Mouse (Mus musculus) limb, embryonic 11.5 days (tissue): Measurements from ENCODE around the gene Ank3. TPM values are rescaled to one million over a fixed set of nuclear protein-coding genes. Genes with fewer than 3 reads are reported as not detected.
A peak's percentile ranks its signal among the peaks of the same experiment; 100 is the strongest.

ENCODE experiments used
- ATAC-seq: fragments of 200-750 bp; cut with Nextera tagmentation; 2 replicates; pipeline ENCODE4 v1.8.0; 2017; ENCODE audit warnings: low read depth; ENCODE audit not compliant: insufficient number of reproducible peaks, low FRiP score, low TSS enrichment
- DNase-seq: peaks from one replicate; pipeline ENCODE4 v3.0.0-alpha.2; 2015; ENCODE audit warnings: low spot score
- H3K27ac ChIP-seq: fragments of 300-500 bp; sonication (generic); replicated peaks from 2 replicates; pipeline ENCODE4 v1.5.1; 2014; ENCODE audit warnings: low read depth, mild to moderate bottlenecking, low read length
- H3K27me3 ChIP-seq: fragments of 300-500 bp; sonication (generic); 2 replicates; pipeline ENCODE4 v1.6.1; 2014; ENCODE audit warnings: mild to moderate bottlenecking, low read length, mixed read lengths; ENCODE audit not compliant: control insufficient read depth, insufficient read depth
- H3K36me3 ChIP-seq: fragments of 300-500 bp; sonication (generic); 2 replicates; pipeline ENCODE4 v1.6.1; 2014; ENCODE audit warnings: mild to moderate bottlenecking, low read length, moderate library complexity, mixed read lengths; ENCODE audit not compliant: control insufficient read depth, insufficient read depth
- H3K4me1 ChIP-seq: fragments of 300-500 bp; sonication (generic); 2 replicates; pipeline ENCODE4 v1.6.1; 2014; ENCODE audit warnings: low read length, mixed read lengths; ENCODE audit not compliant: control insufficient read depth, insufficient read depth
- H3K4me2 ChIP-seq: fragments of 300-500 bp; sonication (generic); 2 replicates; pipeline ENCODE4 v1.6.1; 2014; ENCODE audit warnings: low read depth, mild to moderate bottlenecking, moderate library complexity; ENCODE audit not compliant: severe bottlenecking
- H3K4me3 ChIP-seq: fragments of 300-500 bp; sonication (generic); 2 replicates; pipeline ENCODE4 v1.5.1; 2014; ENCODE audit warnings: low read depth, low read length
- H3K9ac ChIP-seq: fragments of 300-500 bp; sonication (generic); 2 replicates; pipeline ENCODE4 v1.6.1; 2014; ENCODE audit warnings: mild to moderate bottlenecking, low read length
- H3K9me3 ChIP-seq: fragments of 300-500 bp; sonication (generic); 2 replicates; pipeline ENCODE4 v1.6.1; 2016; ENCODE audit warnings: low read length; ENCODE audit not compliant: control insufficient read depth
- WGBS: fragments of 180-500 bp; shearing (Covaris S2); extraction: QIAGEN DNeasy Blood & Tissue Kit; methylation state at CpG from one replicate; pipeline ENCODE4 v1.1.7; 2014; 5-methylcytosine and 5-hydroxymethylcytosine counted together
- polyA plus RNA-seq: library from polyadenylated mRNA; unstranded; fragments of >200 nt; fragmentation: Nextera tagmentation; extraction: Ambion mirVana; gene quantifications from 2 replicates; pipeline ENCODE4 v1.2.1, GENCODE M21; 2014

The Ank3 gene
- polyA plus RNA-seq, 1 experiment from 2014 or later: 22.3 TPM

GRCm38 (mm10) chr10:69667482-69667881 lies 268.9 kb downstream of the Ank3 start:
- ATAC-seq (no peak), DNase-seq (no peak)
- Histone ChIP-seq H3K27me3 (no peaks in the 10 kb centered on the region), H3K9me3 (no peaks in the 10 kb centered on the region), H3K36me3 (no peaks in the 10 kb centered on the region), H3K4me1 (no peaks in the 10 kb centered on the region), H3K9ac (no peak overlapping the region), H3K4me2 (no peak overlapping the region), H3K27ac (no peak overlapping the region), H3K4me3 (no peak overlapping the region)
- WGBS: 90% methylated on average over 4 of the region's 4 CpGs

- Histone ChIP-seq H3K4me1 (no peaks in the 10 kb centered on the region), H3K4me3 (no peak overlapping the region), H3K4me2 (no peak overlapping the region), H3K9ac (no peak overlapping the region), H3K9me3 (no peaks in the 10 kb centered on the region), H3K36me3 (no peaks in the 10 kb centered on the region), H3K27me3 (no peaks in the 10 kb centered on the region), H3K27ac (no peak overlapping the region)
- DNase-seq (no peak), ATAC-seq (no peak)
- 25% methylated on average over 1 of the region's 1 CpGs for WGBS
Observed at GRCm38 (mm10) chr10:69670496-69670895, 271.9 kb downstream of the Ank3 start.

DNA sequence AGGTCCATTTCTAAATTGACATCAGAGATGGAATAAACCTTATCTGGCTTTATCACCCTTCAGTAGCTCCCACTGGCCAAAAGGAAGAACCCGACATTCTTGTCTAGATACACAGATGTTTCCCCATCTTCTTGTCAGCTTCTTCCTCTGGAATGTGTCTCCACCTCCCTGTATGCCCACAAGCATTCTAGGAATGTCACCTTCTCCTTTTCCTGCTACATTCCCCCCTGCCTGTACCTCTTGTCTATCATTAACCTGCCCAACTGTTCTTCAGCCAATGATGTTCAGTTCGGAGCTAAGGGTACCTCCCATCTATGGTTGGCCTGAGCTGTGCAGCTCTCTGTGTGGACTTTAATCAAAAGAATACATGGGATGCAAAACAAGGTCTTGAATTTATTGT lies 272.4 kb downstream of the Ank3 start:
- 62% methylated on average over 2 of the region's 2 CpGs for WGBS
- no peaks in the 10 kb centered on the region for H3K36me3 ChIP-seq
- H3K4me1 ChIP-seq: no peaks in the 10 kb centered on the region
- no peak overlapping the region for H3K4me2 ChIP-seq
- H3K27ac ChIP-seq: no peak overlapping the region
- no peak overlapping the region for H3K9ac ChIP-seq
- ATAC-seq: no peak
- H3K4me3 ChIP-seq: no peak overlapping the region
- no peaks in the 10 kb centered on the region for H3K9me3 ChIP-seq
- no peaks in the 10 kb centered on the region for H3K27me3 ChIP-seq
- DNase-seq: no peak

GRCm38 (mm10) chr10:69671505-69671904 lies 272.9 kb downstream of the Ank3 start:
- H3K36me3 ChIP-seq: no peaks in the 10 kb centered on the region
- no peak overlapping the region for H3K4me2 ChIP-seq
- H3K27me3 ChIP-seq: no peaks in the 10 kb centered on the region
- H3K9me3 ChIP-seq: no peaks in the 10 kb centered on the region
- no peak for ATAC-seq
- 88% methylated on average over 3 of the region's 3 CpGs for WGBS
- no peaks in the 10 kb centered on the region for H3K4me1 ChIP-seq
- DNase-seq: no peak
- no peak overlapping the region for H3K9ac ChIP-seq
- no peak overlapping the region for H3K27ac ChIP-seq
- no peak overlapping the region for H3K4me3 ChIP-seq

- DNase-seq (no peak), ATAC-seq (no peak)
- H3K36me3 ChIP-seq: no peaks in the 10 kb centered on the region
Observed at GRCm38 (mm10) chr10:69672545-69672944, 274.0 kb downstream of the Ank3 start.

GRCm38 (mm10) chr10:69678230-69678629 lies 279.7 kb downstream of the Ank3 start:
- no peak overlapping the region for H3K4me2 ChIP-seq
- H3K36me3 ChIP-seq: no peaks in the 10 kb centered on the region
- H3K4me3 ChIP-seq: no peak overlapping the region
- ATAC-seq (no peak), DNase-seq (no peak)
- H3K4me1 ChIP-seq: no peaks in the 10 kb centered on the region
- 85% methylated on average over 15 of the region's 15 CpGs for WGBS
- H3K9me3 ChIP-seq: no peaks in the 10 kb centered on the region
- H3K27me3 ChIP-seq: no peaks in the 10 kb centered on the region
- H3K27ac ChIP-seq: no peak overlapping the region
- H3K9ac ChIP-seq: no peak overlapping the region

More at GRCm38 (mm10) chr10:69672545-69672944, 274.0 kb downstream of the Ank3 start:
- H3K27ac ChIP-seq: no peak overlapping the region
- H3K4me1 ChIP-seq: no peaks in the 10 kb centered on the region
- no peak overlapping the region for H3K4me3 ChIP-seq
- no peak overlapping the region for H3K9ac ChIP-seq
- no peaks in the 10 kb centered on the region for H3K9me3 ChIP-seq
- no peaks in the 10 kb centered on the region for H3K27me3 ChIP-seq
- H3K4me2 ChIP-seq: no peak overlapping the region

GRCm38 (mm10) chr10:69686336-69686735 lies 287.8 kb downstream of the Ank3 start:
- Histone ChIP-seq H3K36me3 (no peaks in the 10 kb centered on the region), H3K4me3 (no peak overlapping the region), H3K27ac (no peak overlapping the region), H3K9ac (no peak overlapping the region), H3K9me3 (no peaks in the 10 kb centered on the region), H3K4me2 (no peak overlapping the region), H3K4me1 (no peaks in the 10 kb centered on the region), H3K27me3 (no peaks in the 10 kb centered on the region)
- ATAC-seq (no peak), DNase-seq (no peak)
- 100% methylated on average over 1 of the region's 1 CpGs for WGBS

GRCm38 (mm10) chr10:69689096-69689495 lies 290.5 kb downstream of the Ank3 start:
- H3K27me3 ChIP-seq: no peaks in the 10 kb centered on the region
- H3K9ac ChIP-seq: no peak overlapping the region
- DNase-seq (no peak), ATAC-seq (no peak)
- H3K36me3 ChIP-seq: no peaks in the 10 kb centered on the region
- H3K4me3 ChIP-seq: no peak overlapping the region
- no peaks in the 10 kb centered on the region for H3K4me1 ChIP-seq
- WGBS: 89% methylated on average over 12 of the region's 12 CpGs
- no peaks in the 10 kb centered on the region for H3K9me3 ChIP-seq
- no peak overlapping the region for H3K4me2 ChIP-seq
- H3K27ac ChIP-seq: no peak overlapping the region

- ATAC-seq (no peak), DNase-seq (no peak)
- Histone ChIP-seq H3K4me1 (no peaks in the 10 kb centered on the region), H3K9me3 (no peaks in the 10 kb centered on the region), H3K4me2 (peak overlapping the region; percentile 27; the same call in 1 of the 2 replicates), H3K27me3 (no peaks in the 10 kb centered on the region), H3K36me3 (no peaks in the 10 kb centered on the region), H3K9ac (no peak overlapping the region), H3K4me3 (no peak overlapping the region), H3K27ac (no peak overlapping the region)
- WGBS: 6% methylated on average over 12 of the region's 12 CpGs
Observed at GRCm38 (mm10) chr10:69690131-69690960, 291.8 kb downstream of the Ank3 start.
